Mouse (Mus musculus) duodenum, adult 2 months (tissue): ENCODE measurements around the gene Mxi1. TPM values are rescaled to one million over a fixed set of nuclear protein-coding genes. Genes with fewer than 3 reads are reported as not detected.

Source experiments
- polyA plus RNA-seq: library from polyadenylated mRNA; depleted of rRNA; stranded (reverse); fragments of >200 nt; gene quantifications from 2 replicates; pipeline ENCODE4 v1.2.3, GENCODE M21; 2012; ENCODE audit warnings: low replicate concordance; rRNA removed

Gene Mxi1
- 20.6 and 57.9 TPM in 2 replicates for polyA plus RNA-seq

DNA sequence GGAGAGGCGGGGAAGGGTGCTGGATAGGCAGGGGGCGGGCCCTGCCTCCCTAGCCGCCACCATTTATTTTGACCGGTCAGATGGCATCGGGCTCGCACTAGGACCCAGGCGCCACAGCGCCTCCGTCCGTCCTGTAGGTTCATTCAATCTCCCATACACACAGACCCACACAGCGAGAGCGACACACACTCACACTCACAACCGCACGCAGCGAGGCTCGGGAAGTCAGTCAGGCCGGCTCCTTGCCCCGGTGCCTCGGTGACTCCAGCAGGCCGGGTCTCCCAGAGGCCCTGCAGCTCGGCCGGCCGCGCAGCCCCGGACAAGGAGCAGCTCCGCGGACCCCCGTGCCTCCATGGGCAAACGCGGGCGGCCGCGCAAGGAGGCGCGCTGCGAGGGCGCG lies at the start of gene Mxi1:
Gene Mxi1, plus strand, starts transcription at position 171 of the 400 bp plus-strand sequence.

DNA sequence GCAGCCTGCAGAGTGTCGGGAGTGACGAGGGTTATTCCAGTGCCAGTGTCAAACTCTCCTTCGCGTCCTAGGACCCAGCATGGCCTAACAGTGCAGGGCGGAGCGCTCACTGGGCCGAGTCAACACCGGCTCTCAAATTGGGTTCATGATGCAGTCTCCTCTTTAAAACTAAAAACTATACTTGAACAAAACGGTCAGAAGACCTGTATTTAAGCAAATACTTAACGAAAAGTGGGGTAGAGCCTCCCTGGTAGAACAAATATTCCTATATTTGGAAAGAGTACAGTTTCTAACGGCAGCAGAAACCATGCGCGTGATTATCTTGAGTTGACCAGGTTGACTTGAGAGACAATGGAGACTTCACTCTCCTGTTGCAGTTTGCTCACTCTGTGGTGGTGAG lies 61.3 kb downstream of the Mxi1 start, which contains the start of gene Gm10197:
Gene Gm10197, minus strand, starts transcription at position 101 of the 400 bp plus-strand sequence.

DNA sequence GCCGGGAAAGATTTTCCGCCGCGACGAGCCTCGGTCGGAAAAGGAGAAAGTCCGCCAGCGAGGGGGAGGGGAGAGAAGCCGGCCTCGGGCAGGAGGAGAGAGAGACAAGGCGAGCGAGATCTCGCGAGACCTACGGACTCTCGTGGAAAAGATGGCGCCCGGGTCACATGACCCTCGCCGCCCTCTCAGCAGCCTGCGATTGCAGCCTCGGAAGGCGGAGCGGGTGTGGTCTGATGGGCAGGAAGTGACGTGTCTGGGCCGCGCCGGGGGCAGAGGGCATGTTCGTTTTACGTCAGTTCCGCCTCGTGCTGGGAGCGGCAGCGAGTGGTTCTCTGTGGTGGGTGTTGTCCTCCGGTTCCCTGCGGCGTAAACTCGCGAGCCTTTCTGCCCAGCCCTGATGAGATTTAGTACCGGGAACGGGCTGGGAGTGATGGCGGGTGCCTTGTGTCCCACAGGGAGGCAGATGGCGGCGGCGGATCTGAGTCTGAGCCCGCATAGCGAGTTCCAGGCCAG lies 80.2 kb downstream of the Mxi1 start, which contains the start of gene Smndc1:
Gene Smndc1, minus strand, starts transcription at position 84 of the 513 bp plus-strand sequence.

Other genes starting within 250 kb of the Mxi1 start
- 9.9 and 13.8 TPM in 2 replicates for gene Add3, start 170.1 kb upstream of the Mxi1 start, polyA plus RNA-seq
- gene Gm10197, start 61.2 kb downstream of the Mxi1 start, polyA plus RNA-seq = not detected in 2 replicates
- 1.4 and 2.0 TPM in 2 replicates for gene Smndc1, start 80.1 kb downstream of the Mxi1 start, polyA plus RNA-seq
- gene Dusp5, start 218.6 kb downstream of the Mxi1 start, polyA plus RNA-seq = 21.1 and 33.4 TPM in 2 replicates